Mouse (Mus musculus): ENCODE results near the gene Jak1. TPM values are rescaled to one million over a fixed set of nuclear protein-coding genes. Genes with fewer than 3 reads are reported as not detected.

Jak1 gene
- polyA plus RNA-seq, 1 experiment from 2014 or later = 110 TPM

- Histone ChIP-seq H3K4me2 (replicated peaks; ENCODE audit: low read depth, low read length) (no peak overlapping the region), H3K27me3 (ENCODE audit: control insufficient read depth, insufficient read depth, low read length) (no peaks in the 10 kb centered on the region), H3K4me1 (ENCODE audit: control insufficient read depth, insufficient read depth, low read length) (peaks cover 15% of the 10 kb centered on the region), H3K9ac (ENCODE audit: low read depth, low read length) (no peak overlapping the region), H3K9me3 (ENCODE audit: control insufficient read depth, low read length) (no peaks in the 10 kb centered on the region), H3K27ac (ENCODE audit: low read depth, low read length) (no peak overlapping the region), H3K36me3 (ENCODE audit: control insufficient read depth, insufficient read depth, low read length) (no peaks in the 10 kb centered on the region), H3K4me3 (ENCODE audit: low read length) (no peak overlapping the region)
- WGBS = 85% methylated on average over 2 of the region's 2 CpGs
- ATAC-seq (ENCODE audit: low FRiP score, low TSS enrichment) = no peak
Observed at GRCm38 (mm10) chr4:101217026-101217540, 48.0 kb downstream of the Jak1 start.

GRCm38 (mm10) chr4:101216286-101216685 lies 48.8 kb downstream of the Jak1 start:
- Histone ChIP-seq H3K9ac (ENCODE audit: low read depth, low read length) (no peak overlapping the region), H3K27ac (ENCODE audit: low read depth, low read length) (no peak overlapping the region), H3K9me3 (ENCODE audit: control insufficient read depth, low read length) (no peaks in the 10 kb centered on the region), H3K4me1 (ENCODE audit: control insufficient read depth, insufficient read depth, low read length) (peaks cover 15% of the 10 kb centered on the region), H3K4me2 (replicated peaks; ENCODE audit: low read depth, low read length) (no peak overlapping the region), H3K27me3 (ENCODE audit: control insufficient read depth, insufficient read depth, low read length) (no peaks in the 10 kb centered on the region), H3K36me3 (ENCODE audit: control insufficient read depth, insufficient read depth, low read length) (no peaks in the 10 kb centered on the region), H3K4me3 (ENCODE audit: low read length) (no peak overlapping the region)
- 64% methylated on average over 4 of the region's 4 CpGs for WGBS
- no peak for ATAC-seq (ENCODE audit: low FRiP score, low TSS enrichment)

GRCm38 (mm10) chr4:101213477-101213876 lies 51.6 kb downstream of the Jak1 start:
- Histone ChIP-seq H3K36me3 (ENCODE audit: control insufficient read depth, insufficient read depth, low read length) (no peaks in the 10 kb centered on the region), H3K27ac (ENCODE audit: low read depth, low read length) (no peak overlapping the region), H3K9me3 (ENCODE audit: control insufficient read depth, low read length) (no peaks in the 10 kb centered on the region), H3K9ac (ENCODE audit: low read depth, low read length) (no peak overlapping the region), H3K4me3 (ENCODE audit: low read length) (no peak overlapping the region), H3K27me3 (ENCODE audit: control insufficient read depth, insufficient read depth, low read length) (no peaks in the 10 kb centered on the region), H3K4me1 (ENCODE audit: control insufficient read depth, insufficient read depth, low read length) (peaks cover 15% of the 10 kb centered on the region), H3K4me2 (replicated peaks; ENCODE audit: low read depth, low read length) (no peak overlapping the region)
- ATAC-seq (ENCODE audit: low FRiP score, low TSS enrichment) = no peak
- 97% methylated on average over 2 of the region's 2 CpGs for WGBS

- no peak for ATAC-seq (ENCODE audit: low FRiP score, low TSS enrichment)
- 89% methylated on average over 2 of the region's 2 CpGs for WGBS
- no peak overlapping the region for H3K4me3 ChIP-seq (ENCODE audit: low read length)
Observed at GRCm38 (mm10) chr4:101207492-101207891, 57.6 kb downstream of the Jak1 start.

GRCm38 (mm10) chr4:101203518-101203917 lies 61.6 kb downstream of the Jak1 start:
- no peak overlapping the region for H3K4me2 ChIP-seq (replicated peaks; ENCODE audit: low read depth, low read length)
- H3K36me3 ChIP-seq (ENCODE audit: control insufficient read depth, insufficient read depth, low read length) = no peaks in the 10 kb centered on the region
- H3K27me3 ChIP-seq (ENCODE audit: control insufficient read depth, insufficient read depth, low read length) = no peaks in the 10 kb centered on the region
- no peak overlapping the region for H3K4me3 ChIP-seq (ENCODE audit: low read length)
- ATAC-seq (ENCODE audit: low FRiP score, low TSS enrichment) = no peak
- 82% methylated on average over 1 of the region's 1 CpGs for WGBS
- no peak overlapping the region for H3K27ac ChIP-seq (ENCODE audit: low read depth, low read length)
- no peaks in the 10 kb centered on the region for H3K4me1 ChIP-seq (ENCODE audit: control insufficient read depth, insufficient read depth, low read length)
- H3K9ac ChIP-seq (ENCODE audit: low read depth, low read length) = no peak overlapping the region
- no peaks in the 10 kb centered on the region for H3K9me3 ChIP-seq (ENCODE audit: control insufficient read depth, low read length)

More at GRCm38 (mm10) chr4:101207492-101207891, 57.6 kb downstream of the Jak1 start:
- no peak overlapping the region for H3K27ac ChIP-seq (ENCODE audit: low read depth, low read length)
- no peak overlapping the region for H3K9ac ChIP-seq (ENCODE audit: low read depth, low read length)
- no peaks in the 10 kb centered on the region for H3K9me3 ChIP-seq (ENCODE audit: control insufficient read depth, low read length)
- no peaks in the 10 kb centered on the region for H3K4me1 ChIP-seq (ENCODE audit: control insufficient read depth, insufficient read depth, low read length)
- H3K36me3 ChIP-seq (ENCODE audit: control insufficient read depth, insufficient read depth, low read length) = no peaks in the 10 kb centered on the region
- H3K4me2 ChIP-seq (replicated peaks; ENCODE audit: low read depth, low read length) = no peak overlapping the region
- H3K27me3 ChIP-seq (ENCODE audit: control insufficient read depth, insufficient read depth, low read length) = no peaks in the 10 kb centered on the region

- no peaks in the 10 kb centered on the region for H3K4me1 ChIP-seq (ENCODE audit: control insufficient read depth, insufficient read depth, low read length)
- no peaks in the 10 kb centered on the region for H3K27me3 ChIP-seq (ENCODE audit: control insufficient read depth, insufficient read depth, low read length)
- no peak overlapping the region for H3K9ac ChIP-seq (ENCODE audit: low read depth, low read length)
- ATAC-seq (ENCODE audit: low FRiP score, low TSS enrichment) = no peak
- H3K4me2 ChIP-seq (replicated peaks; ENCODE audit: low read depth, low read length) = no peak overlapping the region
- H3K36me3 ChIP-seq (ENCODE audit: control insufficient read depth, insufficient read depth, low read length) = no peaks in the 10 kb centered on the region
- H3K9me3 ChIP-seq (ENCODE audit: control insufficient read depth, low read length) = no peaks in the 10 kb centered on the region
- H3K27ac ChIP-seq (ENCODE audit: low read depth, low read length) = no peak overlapping the region
- WGBS = 90% methylated on average over 10 of the region's 10 CpGs
- H3K4me3 ChIP-seq (ENCODE audit: low read length) = no peak overlapping the region
Observed at GRCm38 (mm10) chr4:101202626-101203025, 62.5 kb downstream of the Jak1 start.

GRCm38 (mm10) chr4:101199433-101200081 lies 65.5 kb downstream of the Jak1 start:
- Histone ChIP-seq H3K27ac (ENCODE audit: low read depth, low read length) (no peak overlapping the region), H3K36me3 (ENCODE audit: control insufficient read depth, insufficient read depth, low read length) (no peaks in the 10 kb centered on the region), H3K4me1 (ENCODE audit: control insufficient read depth, insufficient read depth, low read length) (0 out of 2 replicates have a peak, but pooled peaks cover 2% of the 10 kb centered on the region), H3K9ac (ENCODE audit: low read depth, low read length) (no peak overlapping the region), H3K4me3 (ENCODE audit: low read length) (no peak overlapping the region), H3K27me3 (ENCODE audit: control insufficient read depth, insufficient read depth, low read length) (no peaks in the 10 kb centered on the region), H3K4me2 (replicated peaks; ENCODE audit: low read depth, low read length) (no peak overlapping the region), H3K9me3 (ENCODE audit: control insufficient read depth, low read length) (no peaks in the 10 kb centered on the region)
- WGBS = 91% methylated on average over 8 of the region's 8 CpGs
- no peak for ATAC-seq (ENCODE audit: low FRiP score, low TSS enrichment)

GRCm38 (mm10) chr4:101198333-101198732 lies 66.7 kb downstream of the Jak1 start:
- 69% methylated on average over 2 of the region's 2 CpGs for WGBS
- H3K4me1 ChIP-seq (ENCODE audit: control insufficient read depth, insufficient read depth, low read length) = 0 out of 2 replicates have a peak, but pooled peaks cover 2% of the 10 kb centered on the region

GRCm38 (mm10) chr4:101197421-101198170 lies 67.5 kb downstream of the Jak1 start:
- Histone ChIP-seq H3K9ac (ENCODE audit: low read depth, low read length) (no peak overlapping the region), H3K36me3 (ENCODE audit: control insufficient read depth, insufficient read depth, low read length) (no peaks in the 10 kb centered on the region), H3K4me1 (ENCODE audit: control insufficient read depth, insufficient read depth, low read length) (peaks cover 3% of the 10 kb centered on the region; the same call in 1 of the 2 replicates), H3K27me3 (ENCODE audit: control insufficient read depth, insufficient read depth, low read length) (no peaks in the 10 kb centered on the region), H3K9me3 (ENCODE audit: control insufficient read depth, low read length) (no peaks in the 10 kb centered on the region), H3K4me3 (ENCODE audit: low read length) (no peak overlapping the region), H3K4me2 (replicated peaks; ENCODE audit: low read depth, low read length) (no peak overlapping the region), H3K27ac (ENCODE audit: low read depth, low read length) (no peak overlapping the region)
- no peak for ATAC-seq (ENCODE audit: low FRiP score, low TSS enrichment)
- WGBS = 54% methylated on average over 9 of the region's 9 CpGs

More at GRCm38 (mm10) chr4:101198333-101198732, 66.7 kb downstream of the Jak1 start:
- no peak for ATAC-seq (ENCODE audit: low FRiP score, low TSS enrichment)
- Histone ChIP-seq H3K4me3 (ENCODE audit: low read length) (no peak overlapping the region), H3K36me3 (ENCODE audit: control insufficient read depth, insufficient read depth, low read length) (no peaks in the 10 kb centered on the region), H3K4me2 (replicated peaks; ENCODE audit: low read depth, low read length) (no peak overlapping the region), H3K27me3 (ENCODE audit: control insufficient read depth, insufficient read depth, low read length) (no peaks in the 10 kb centered on the region), H3K9ac (ENCODE audit: low read depth, low read length) (no peak overlapping the region), H3K9me3 (ENCODE audit: control insufficient read depth, low read length) (no peaks in the 10 kb centered on the region), H3K27ac (ENCODE audit: low read depth, low read length) (no peak overlapping the region)

Measured in kidney, embryonic 14.5 days (tissue).